Mouse (Mus musculus) gastrocnemius, adult 2 months (tissue): ENCODE measurements around the gene Triobp. TPM values are rescaled to one million over a fixed set of nuclear protein-coding genes. Genes with fewer than 3 reads are reported as not detected.
A peak's percentile ranks its signal among the peaks of the same experiment; 100 is the strongest.

Experiments
- DNase-seq: peaks from one replicate; pipeline ENCODE4 v3.0.0; 2022
- H3K27ac ChIP-seq: fragments of 200-600 bp; 2 replicates; pipeline ENCODE4 v1.8.1; 2022; ENCODE audit warnings: mild to moderate bottlenecking
- H3K4me3 ChIP-seq: fragments of 200-600 bp; 2 replicates; pipeline ENCODE4 v1.8.1; 2022; ENCODE audit warnings: mild to moderate bottlenecking, moderate library complexity
- CTCF ChIP-seq: fragments of 200-600 bp; IDR thresholded peaks from 2 replicates; pipeline ENCODE4 v1.8.1; 2022; ENCODE audit warnings: antibody characterized with exemption, mild to moderate bottlenecking, moderate library complexity
- intact Hi-C: fragments of 180-260 bp; cut with DNase I; formaldehyde crosslinking; loops from one replicate; pipeline ENCODE4 v1.15.1; 2025
- total RNA-seq, 2 experiments: library from RNA; stranded (reverse); gene quantifications; 2 replicates each; pipeline ENCODE4 v1.2.3; 2021

The Triobp gene
- total RNA-seq, 2 experiments from 2014 or later: 33.2 to 36.6 TPM

DNA sequence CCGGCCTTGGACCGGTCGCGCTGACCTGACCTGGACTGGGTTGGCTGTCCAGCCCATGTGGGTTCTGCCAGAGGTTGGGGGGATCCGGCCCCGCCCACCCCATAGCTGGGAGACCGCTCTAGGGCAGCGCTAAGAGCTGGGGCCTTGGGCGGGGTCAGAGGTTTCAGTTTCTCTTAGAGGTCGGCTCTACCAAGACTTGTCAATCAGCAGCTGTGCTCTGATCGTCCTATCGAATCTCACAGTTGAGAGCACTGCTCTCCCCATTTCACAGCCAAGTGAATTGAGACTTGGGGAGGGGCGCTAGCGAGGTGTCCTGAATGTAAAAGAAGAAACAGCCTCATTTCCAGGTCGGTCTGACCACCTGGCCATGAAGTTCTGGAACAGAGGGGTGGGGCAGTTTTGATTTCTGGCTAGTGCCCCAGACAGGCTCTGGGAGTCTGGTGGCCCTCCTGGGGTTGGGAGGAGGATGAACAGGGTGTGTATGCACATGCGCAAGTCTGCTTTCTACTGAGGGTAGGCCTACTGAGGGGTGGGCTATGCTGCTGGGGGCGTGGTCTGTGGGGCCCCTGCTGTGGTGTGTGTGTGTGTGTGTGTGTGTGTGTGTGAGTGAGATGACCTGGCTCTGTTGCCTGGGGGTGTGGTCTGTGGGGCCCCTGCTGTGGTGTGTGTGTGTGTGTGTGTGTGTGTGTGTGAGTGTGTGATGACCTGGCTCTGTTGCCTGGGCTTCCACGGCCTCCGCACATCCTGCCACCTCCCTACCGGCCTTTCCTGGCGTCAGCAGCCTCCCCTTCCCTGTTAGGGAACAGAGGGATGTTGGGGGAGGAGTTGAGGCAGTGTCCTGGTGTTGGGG is 36.1 kb downstream of the Triobp start:
- Histone ChIP-seq H3K4me3 (peak overlapping the region; percentile 99), H3K27ac (peak overlapping the region; percentile 99)
- DNase-seq: peak; percentile 79
- intact Hi-C loops: no loop called here
- no peak for TF ChIP-seq CTCF

GRCm38 (mm10) chr15:78984286-78984778 is 36.8 kb downstream of the Triobp start:
- Histone ChIP-seq H3K27ac (peak overlapping the region; percentile 99), H3K4me3 (peak overlapping the region; percentile 99)
- intact Hi-C loops: no loop called here
- no peak for DNase-seq
- no peak for TF ChIP-seq CTCF

GRCm38 (mm10) chr15:78986536-78987220 is 39.2 kb downstream of the Triobp start:
- no peak for TF ChIP-seq CTCF
- peak; percentile 93 for DNase-seq
- intact Hi-C loops: loop anchor here (2.0 kb wide), 1 partner anchor 38 kb away; no protein-coding TSS in a partner anchor
- H3K4me3 ChIP-seq: peak overlapping the region; percentile 62
- H3K27ac ChIP-seq: peak overlapping the region; percentile 99

DNA sequence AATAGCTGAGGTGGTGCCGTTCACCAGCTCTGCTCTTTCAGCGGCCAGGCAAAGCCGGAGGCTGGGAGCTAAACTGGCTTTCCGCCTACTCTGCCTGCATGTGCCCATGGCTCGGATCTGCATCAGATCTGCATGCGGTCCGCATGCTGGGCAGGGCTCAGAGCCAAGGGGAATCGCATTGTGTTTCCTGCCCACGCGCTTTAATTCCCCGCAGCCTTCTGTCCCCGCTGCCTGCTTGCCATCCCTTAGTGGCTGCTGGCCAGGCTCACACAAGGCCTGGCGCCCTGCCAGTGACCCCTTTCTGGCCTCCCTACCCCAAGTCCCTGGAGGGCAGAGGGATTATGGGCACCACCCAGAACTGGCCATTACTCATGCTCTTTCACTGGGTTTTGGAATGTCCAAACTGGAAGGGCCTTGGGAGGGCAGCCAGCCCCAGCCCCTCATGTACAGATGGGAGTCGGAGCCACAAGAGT is 41.0 kb downstream of the Triobp start:
- Histone ChIP-seq H3K27ac (peak overlapping the region; percentile 99), H3K4me3 (peak overlapping the region; percentile 62)
- peak; percentile 76 for DNase-seq
- TF ChIP-seq CTCF: no peak
- intact Hi-C loops: no loop called here

DNA sequence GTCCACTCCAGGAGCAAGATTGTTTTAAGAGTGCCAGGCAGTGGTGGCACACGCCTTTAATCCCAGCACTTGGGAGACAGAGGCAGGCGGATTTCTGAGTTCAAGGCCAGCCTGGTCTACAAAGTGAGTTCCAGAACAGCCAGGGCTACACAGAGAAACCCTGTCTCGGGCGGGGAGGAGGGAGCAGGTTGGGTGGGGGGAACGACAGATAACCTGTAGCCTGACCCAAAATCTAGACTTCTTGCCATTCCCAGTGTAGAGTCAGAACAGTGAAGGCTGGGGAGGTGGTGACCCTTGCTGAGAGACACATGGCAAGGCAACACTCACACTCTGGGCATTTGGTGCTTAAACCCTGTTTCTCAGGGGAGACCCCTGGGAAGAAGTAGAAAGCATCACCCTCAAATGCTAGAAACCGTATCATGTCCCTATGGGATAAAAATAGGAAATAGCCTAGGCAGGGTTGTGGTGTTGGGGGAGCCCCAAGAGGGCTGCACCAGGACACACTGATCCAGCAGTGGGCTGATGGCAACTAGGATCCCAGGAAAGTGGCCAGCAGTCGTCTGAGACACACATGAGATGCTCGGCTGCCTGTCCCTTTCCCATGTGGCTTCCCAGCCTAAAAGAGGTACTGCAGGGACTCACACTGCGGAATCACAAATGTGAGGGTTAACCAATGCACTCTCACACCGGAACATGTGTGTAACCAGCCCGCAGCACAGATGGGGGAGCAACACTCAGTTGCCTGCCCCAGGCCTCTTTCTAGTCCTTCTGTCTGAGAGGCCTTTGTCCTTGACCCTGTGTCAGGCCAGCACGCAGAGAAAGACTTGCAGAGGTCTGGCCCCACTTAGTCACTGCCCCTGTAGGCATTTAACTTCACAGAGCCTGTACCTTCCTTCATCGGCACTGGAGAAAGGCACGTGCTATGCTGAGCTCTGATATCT is 41.9 kb downstream of the Triobp start:
- intact Hi-C loops: no loop called here
- Histone ChIP-seq H3K27ac (peak overlapping the region; percentile 99), H3K4me3 (peak overlapping the region; percentile 62; the same call in 1 of the 2 replicates)
- DNase-seq: peak; percentile 75
- no peak for TF ChIP-seq CTCF

GRCm38 (mm10) chr15:78990093-78990463 is 42.6 kb downstream of the Triobp start:
- peak overlapping the region; percentile 99 for H3K27ac ChIP-seq

DNA sequence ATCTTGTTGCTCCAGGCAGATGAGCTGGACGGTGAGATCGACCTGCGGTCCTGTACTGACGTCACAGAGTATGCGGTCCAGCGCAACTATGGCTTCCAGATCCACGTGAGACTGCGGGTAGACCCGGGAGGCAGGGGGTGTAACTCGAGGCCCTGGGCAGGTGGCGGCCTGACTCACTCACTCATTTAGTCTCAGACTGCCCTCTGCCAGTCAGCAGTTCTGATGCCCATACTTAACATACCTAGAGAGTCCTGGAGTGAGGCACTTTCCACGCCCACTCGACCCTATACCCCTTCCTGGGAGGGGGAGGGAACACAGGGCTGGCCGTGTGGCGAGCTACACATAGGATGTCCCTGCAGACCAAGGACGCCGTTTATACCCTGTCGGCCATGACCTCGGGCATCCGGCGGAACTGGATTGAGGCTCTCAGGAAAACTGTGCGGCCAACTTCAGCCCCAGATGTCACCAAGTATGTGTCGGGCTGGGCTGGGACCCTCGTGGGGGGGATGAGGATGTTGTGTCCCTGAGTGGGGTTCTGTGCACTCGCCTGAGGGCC is 43.5 kb downstream of the Triobp start:
- no peak for TF ChIP-seq CTCF
- intact Hi-C loops: no loop called here
- DNase-seq: no peak
- Histone ChIP-seq H3K27ac (peak overlapping the region; percentile 99), H3K4me3 (no peak overlapping the region)

More at GRCm38 (mm10) chr15:78990093-78990463, 42.6 kb downstream of the Triobp start:
- H3K4me3 ChIP-seq: no peak overlapping the region
- intact Hi-C loops: no loop called here
- no peak for DNase-seq
- TF ChIP-seq CTCF: no peak

GRCm38 (mm10) chr15:78992235-78992634 is 44.7 kb downstream of the Triobp start:
- H3K4me3 ChIP-seq: no peak overlapping the region
- intact Hi-C loops: no loop called here
- no peak for DNase-seq
- no peak overlapping the region for H3K27ac ChIP-seq
- TF ChIP-seq CTCF: peak; percentile 26; the same call in 1 of the 2 replicates

DNA sequence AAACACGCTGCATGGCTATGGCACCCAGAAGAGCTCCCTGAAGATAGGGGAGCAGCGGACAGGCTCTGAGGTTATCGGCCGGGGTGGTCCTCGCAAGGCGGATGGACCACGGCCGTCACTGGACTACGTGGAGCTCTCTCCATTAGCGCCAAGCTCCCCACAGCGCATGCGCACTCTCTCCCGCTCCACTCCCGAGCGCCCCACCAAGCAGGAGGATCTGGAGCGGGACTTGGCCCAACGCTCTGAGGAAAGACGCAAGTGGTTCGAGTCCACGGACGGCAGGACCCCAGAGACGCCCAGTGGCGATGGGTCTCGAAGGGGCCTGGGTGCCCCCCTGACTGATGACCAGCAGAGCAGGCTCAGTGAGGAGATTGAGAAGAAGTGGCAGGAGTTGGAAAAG is 45.4 kb downstream of the Triobp start:
- no peak overlapping the region for H3K4me3 ChIP-seq
- no peak overlapping the region for H3K27ac ChIP-seq
- no peak for TF ChIP-seq CTCF
- no peak for DNase-seq
- intact Hi-C loops: no loop called here

- no peak overlapping the region for H3K27ac ChIP-seq
- no peak for DNase-seq
- no peak overlapping the region for H3K4me3 ChIP-seq
- intact Hi-C loops: no loop called here
- no peak for TF ChIP-seq CTCF
Measured at GRCm38 (mm10) chr15:78995916-78996315, 48.4 kb downstream of the Triobp start.

DNA sequence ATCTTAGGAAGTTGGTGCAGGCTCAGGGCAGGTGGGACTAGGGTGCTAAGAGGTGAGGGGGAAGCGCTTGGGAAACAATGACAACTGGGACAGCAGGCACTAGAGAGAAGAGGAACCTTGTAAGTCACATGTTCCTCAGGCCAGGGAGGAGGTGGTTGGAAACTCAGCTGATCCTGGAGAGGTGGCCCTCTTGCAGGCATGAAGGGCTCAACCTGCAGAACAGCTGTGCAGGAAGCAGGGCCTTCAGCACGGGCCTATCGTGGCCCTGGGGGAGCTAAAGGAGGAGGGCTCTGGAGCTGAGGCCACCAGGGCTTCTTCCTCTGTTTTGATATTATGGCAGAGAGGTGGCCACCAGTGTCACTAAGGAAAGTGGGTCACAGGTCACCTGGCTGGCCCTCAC is 49.1 kb downstream of the Triobp start:
- DNase-seq: no peak
- intact Hi-C loops: no loop called here
- Histone ChIP-seq H3K4me3 (no peak overlapping the region), H3K27ac (no peak overlapping the region)
- TF ChIP-seq CTCF: no peak

DNA sequence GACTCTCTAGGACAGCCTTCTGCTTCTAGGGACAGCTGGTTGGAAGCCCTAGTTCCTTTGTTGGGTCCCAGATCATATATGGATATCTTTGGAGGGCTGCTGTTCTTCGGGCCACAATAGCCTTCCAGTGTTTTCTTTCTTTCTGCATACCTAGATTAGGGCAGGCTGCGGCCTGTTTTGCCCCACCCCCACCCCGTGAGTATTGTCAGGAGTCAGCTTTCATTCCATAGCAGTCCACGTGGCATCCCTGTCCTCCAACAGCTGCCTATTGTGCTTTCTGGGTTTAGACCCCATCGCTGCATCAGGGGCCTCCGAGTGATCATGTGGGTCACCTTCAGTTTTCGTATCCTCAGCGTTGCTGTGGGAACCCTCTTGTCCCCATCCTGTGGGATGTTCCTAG is 50.8 kb downstream of the Triobp start:
- H3K4me3 ChIP-seq: no peak overlapping the region
- TF ChIP-seq CTCF: no peak
- no peak for DNase-seq
- intact Hi-C loops: no loop called here
- no peak overlapping the region for H3K27ac ChIP-seq
